Mouse (Mus musculus) gastrocnemius, postnatal 10 days (tissue): ENCODE data around the gene Qrich2. TPM values are rescaled to one million over a fixed set of nuclear protein-coding genes. Genes with fewer than 3 reads are reported as not detected.

ENCODE experiments used
- DNase-seq: peaks from one replicate; pipeline ENCODE4 v3.0.0; 2021; ENCODE audit warnings: mixed read lengths
- total RNA-seq, 2 experiments: library from RNA; stranded (reverse); gene quantifications; 2 replicates each; pipeline ENCODE4 v1.2.3; 2021

Gene Qrich2
- total RNA-seq, 2 experiments from 2014 or later, result not detected

- DNase-seq, result peak; percentile 96
Measured at GRCm38 (mm10) chr11:116445596-116446307, 20.3 kb downstream of the Qrich2 start.

GRCm38 (mm10) chr11:116443935-116444334, 22.1 kb downstream of the Qrich2 start:
- no peak for DNase-seq

GRCm38 (mm10) chr11:116443311-116443710, 22.7 kb downstream of the Qrich2 start:
- DNase-seq, result no peak

- no peak for DNase-seq
Measured at GRCm38 (mm10) chr11:116442867-116443177, 23.2 kb downstream of the Qrich2 start.

- DNase-seq, result no peak
Measured at GRCm38 (mm10) chr11:116442129-116442866, 23.7 kb downstream of the Qrich2 start.

- DNase-seq, result peak; percentile 44
Measured at GRCm38 (mm10) chr11:116440408-116441068, 25.5 kb downstream of the Qrich2 start.

- no peak for DNase-seq
Measured at GRCm38 (mm10) chr11:116439269-116440240, 26.5 kb downstream of the Qrich2 start.

GRCm38 (mm10) chr11:116437541-116437940, 28.5 kb downstream of the Qrich2 start:
- DNase-seq, result peak; percentile 34

- DNase-seq, result peak; percentile 43
Measured at GRCm38 (mm10) chr11:116436725-116437331, 29.2 kb downstream of the Qrich2 start.

- DNase-seq, result no peak
Measured at GRCm38 (mm10) chr11:116435992-116436724, 29.9 kb downstream of the Qrich2 start.

GRCm38 (mm10) chr11:116434967-116435752, 30.9 kb downstream of the Qrich2 start:
- DNase-seq, result no peak

GRCm38 (mm10) chr11:116434287-116434966, 31.6 kb downstream of the Qrich2 start:
- peak; percentile 80 for DNase-seq

- DNase-seq, result peak; percentile 98
Measured at GRCm38 (mm10) chr11:116433356-116434286, 32.4 kb downstream of the Qrich2 start, which contains the start of gene Ubald2. Gene Ubald2 (plus strand): TSS chr11:116434094.

- no peak for DNase-seq
Measured at GRCm38 (mm10) chr11:116432593-116433355, 33.3 kb downstream of the Qrich2 start.

- DNase-seq, result no peak
Measured at GRCm38 (mm10) chr11:116432127-116432526, 33.9 kb downstream of the Qrich2 start.

- no peak for DNase-seq
Measured at GRCm38 (mm10) chr11:116431428-116432077, 34.5 kb downstream of the Qrich2 start.
